Mouse (Mus musculus) ovary, adult 18-20 months (tissue): ENCODE measurements at regions not wholly inside any gene's neighbourhood (a gene's known extent, or its start where the extent isn't known, plus 50 kb on each side); places are given as distances from the start of the nearest gene placed in this dataset.
"Not testable (repeated sequence)": the region's sequence is repeated elsewhere in the genome, so short reads cannot be mapped to it uniquely, and the experiment has no call there.

Experiments
- DNase-seq: peaks from one replicate; pipeline ENCODE4 v3.0.0; 2022; ENCODE audit warnings: low spot score, mixed read lengths

DNA sequence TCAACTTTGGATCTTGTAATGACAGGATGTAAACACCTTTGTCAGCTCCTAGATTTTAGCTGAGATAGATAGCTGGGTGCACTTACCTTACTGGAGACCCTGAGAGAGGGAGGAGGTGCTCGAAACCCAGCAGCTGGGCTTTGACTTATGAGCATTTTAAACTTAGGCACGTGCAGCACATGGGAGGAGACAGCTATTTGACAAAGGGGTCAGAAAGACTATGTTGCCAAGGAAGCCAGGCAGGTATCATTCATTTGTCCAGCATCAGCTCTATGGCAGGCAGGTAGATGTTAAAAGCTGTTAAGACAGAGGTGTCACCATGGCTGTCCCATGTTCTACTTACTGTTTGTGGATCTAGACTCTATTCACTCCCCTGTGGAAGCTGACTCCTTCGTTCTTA is 120.0 kb upstream of the Tet2 start:
- DNase-seq: no peak

DNA sequence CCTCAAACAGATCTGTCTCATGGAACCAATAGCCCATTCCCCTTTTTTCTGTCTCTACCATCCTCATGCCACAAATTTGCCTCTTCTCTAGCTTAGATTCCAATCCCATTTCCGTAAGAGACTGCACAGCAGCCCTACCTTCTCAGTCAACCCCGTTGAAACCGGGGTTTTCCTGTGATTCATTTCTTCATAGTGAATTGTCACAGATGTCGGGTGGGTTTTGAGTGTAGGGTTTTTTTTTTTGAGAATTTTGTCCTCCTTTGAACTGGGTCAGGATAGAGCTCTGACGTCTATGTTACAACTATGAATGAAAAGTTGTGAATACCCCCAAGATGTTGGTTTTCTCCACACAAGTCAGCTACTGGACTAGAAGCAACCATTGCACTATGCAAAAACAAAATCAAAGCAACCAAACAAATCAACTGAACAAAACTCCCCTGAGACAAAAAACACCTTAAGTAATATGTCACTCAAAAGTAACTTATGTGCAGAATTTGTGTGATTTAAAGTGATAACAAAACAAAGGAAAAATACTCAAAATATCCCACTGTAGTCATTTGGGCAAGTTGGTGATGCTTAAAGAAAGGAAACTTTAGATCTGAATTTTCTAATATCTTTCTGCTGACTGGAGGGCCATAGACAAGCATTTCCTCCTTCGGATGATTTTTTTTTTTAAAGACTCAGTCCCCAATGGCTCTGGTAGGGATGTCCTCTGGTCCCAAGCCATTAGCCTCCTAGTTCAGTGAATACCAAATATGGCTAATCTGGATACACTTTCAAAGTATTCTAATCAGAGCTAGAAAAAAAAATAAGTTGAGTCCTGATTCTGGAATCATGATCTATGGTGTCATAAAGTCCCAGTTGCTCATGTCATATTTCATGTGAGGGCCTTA is 120.7 kb upstream of the Tet2 start:
- no peak for DNase-seq

DNA sequence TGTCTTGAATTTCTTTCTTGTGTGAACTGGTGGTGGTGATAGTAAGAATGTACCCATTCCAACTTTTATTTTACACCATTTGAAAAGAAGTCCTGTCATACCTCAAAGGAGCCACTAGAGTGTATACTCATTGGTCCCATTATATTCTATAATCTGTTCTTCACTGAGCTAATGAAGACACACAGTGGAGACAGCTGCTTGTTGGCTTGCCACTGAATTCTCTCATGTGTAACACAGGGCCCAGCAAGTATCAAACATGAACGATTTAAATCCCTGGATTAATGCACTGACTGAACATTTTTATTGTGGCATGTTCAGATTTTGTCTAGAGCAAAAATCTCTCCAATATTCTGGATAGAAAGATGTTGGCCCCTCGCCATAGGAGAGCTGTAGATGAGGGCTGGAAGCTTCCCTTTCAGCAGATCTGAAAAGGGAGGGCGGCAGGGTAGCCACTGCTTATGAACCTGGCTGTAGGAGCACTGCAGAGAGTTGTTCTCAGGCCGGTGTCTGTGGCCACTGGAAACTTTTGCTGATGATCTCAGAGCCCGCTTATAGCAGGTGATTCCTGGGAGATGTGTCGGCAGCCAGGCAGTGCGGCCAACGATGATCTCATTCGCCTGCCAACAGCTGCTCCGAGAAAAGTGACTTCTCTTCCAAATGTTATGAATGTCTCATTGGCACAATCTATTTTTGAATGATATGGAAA is 128.0 kb upstream of the Tet2 start:
- no peak for DNase-seq

DNA sequence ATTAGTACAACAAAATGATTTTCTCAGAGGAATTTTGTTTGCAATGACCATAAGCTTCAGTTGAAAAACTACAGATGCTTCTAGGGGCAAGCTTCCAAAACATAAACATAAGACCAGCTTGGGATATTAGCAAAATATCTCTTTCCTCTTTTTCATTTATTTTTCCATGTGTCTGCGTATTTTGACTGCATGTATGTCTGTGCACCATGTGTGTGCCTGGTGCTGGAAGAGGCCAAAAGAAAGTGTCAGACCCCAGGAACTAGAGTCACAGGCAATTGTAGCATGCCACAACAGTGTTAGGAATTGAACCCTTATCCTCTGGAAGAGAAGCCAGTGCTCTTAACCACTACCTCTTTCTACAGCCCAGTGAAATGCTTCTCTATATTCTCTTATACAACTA is 133.0 kb upstream of the Tet2 start:
- DNase-seq: no peak

DNA sequence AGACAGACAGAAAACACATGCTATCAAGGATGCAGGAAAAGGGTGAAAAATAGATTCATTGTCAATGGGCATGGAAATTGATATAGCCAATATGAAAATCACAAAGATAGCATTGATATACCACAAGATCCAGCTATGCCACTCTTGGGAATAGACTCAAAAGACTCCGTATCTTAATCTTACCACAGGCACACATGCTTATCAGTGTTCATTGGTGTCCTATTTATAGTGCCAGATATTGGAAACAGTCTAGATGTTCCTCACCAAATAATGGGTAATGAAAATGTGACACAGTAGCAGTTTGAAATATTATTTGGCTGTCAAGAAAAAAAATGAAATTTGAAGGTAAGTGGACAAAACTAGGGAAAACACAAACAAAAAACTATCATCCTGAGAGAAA is 135.0 kb upstream of the Tet2 start:
- no peak for DNase-seq

DNA sequence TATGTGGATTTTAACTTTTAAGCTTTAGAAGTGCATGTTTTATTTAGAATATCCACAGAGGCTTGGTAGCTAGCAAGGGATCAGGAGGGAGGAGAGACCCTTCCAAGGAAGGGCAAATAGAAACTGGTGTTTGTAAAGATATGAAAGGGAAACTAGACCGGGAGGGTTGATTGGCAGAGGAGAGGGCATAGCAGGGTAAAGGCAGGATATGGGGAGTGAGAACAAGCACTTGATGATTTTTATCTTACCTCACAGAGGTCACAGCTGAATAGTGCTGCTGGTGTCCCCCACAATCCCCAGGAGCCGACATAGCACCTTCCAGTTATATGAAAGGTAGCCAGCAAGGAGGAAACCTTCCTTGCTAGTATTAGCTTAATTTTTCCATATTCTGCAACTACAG is 135.4 kb upstream of the Tet2 start:
- no peak for DNase-seq

DNA sequence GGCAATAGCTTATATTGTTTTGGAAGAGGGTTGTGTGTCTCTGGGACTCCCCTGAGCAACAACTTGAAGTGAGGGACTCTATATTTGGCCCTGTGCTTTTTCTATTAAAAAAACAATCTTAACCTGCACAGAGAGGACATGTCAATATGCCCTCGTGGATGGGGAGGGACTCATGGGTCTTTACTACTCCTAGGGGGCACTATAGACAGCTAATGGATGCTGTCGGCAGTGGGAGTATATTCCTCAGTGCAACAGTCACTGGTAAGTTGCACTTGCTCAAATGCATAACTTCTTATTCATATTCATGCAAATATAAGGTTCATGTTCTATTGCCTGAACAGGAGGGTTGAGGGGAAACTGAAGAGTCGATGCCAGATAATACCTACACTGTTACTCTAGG is 135.9 kb upstream of the Tet2 start:
- DNase-seq: no peak

DNA sequence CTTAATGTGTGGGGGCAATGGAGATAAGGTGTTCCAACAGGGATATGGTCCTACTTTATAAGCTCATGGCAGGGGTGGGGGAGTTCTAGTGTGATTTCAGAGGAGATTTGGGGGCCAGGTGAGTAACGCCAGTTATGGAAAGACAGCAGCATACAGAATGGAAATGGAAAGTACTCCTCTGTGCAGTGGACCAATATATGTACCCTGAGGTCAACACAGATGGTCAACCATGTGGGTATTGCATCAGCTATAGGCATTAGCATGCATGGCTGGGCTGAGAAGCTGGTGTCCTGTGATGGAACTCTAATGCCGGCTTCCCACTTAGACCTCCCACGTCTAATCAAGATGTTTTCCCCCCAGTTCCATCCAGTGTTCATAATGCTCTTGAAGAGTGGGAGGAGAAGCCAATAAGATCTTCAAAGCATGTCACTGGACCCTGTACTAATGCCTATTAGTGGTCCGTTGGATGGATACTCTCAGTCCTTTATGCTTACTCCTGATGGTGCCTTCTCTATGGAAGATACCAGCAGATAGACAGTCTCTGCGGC is 139.3 kb upstream of the Tet2 start:
- DNase-seq: no peak

DNA sequence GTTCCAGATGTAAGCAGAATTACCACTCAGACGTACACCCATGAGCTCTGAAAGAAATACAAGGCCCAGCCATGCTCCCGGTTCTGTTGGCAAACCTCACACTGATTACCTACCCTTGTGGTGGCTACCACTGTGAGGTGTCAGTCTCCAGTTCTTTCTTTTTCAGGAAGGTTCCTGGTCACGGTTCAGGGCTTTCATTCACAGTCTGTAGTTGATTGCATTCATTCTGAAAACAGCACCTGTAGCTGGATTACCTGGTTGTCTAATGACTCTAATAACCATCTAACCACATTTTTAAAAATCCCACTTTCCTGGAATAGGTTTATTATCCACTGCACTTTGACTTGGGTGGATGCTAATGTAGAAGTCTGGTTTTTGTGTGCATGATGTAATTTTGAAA is 139.8 kb upstream of the Tet2 start:
- DNase-seq: no peak

DNA sequence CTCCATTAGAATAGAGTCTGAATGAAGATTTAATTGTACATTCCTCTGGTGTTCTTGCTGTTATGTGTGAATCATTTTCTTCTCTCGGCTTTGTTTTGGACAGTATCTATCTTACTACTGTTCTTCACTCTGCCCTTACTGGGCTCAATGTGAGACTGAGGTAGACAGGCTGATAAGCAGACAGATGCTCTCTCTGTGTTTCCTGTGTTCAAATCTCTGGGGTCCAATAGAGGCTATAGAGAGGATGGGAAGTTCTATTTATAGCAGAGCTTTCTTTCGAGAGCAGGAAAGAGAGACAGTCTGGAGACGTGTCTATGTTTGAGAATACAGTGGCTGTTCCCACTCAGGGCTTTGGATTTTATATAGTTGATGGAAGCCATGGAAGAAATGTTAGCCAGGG is 140.5 kb upstream of the Tet2 start:
- DNase-seq: no peak

DNA sequence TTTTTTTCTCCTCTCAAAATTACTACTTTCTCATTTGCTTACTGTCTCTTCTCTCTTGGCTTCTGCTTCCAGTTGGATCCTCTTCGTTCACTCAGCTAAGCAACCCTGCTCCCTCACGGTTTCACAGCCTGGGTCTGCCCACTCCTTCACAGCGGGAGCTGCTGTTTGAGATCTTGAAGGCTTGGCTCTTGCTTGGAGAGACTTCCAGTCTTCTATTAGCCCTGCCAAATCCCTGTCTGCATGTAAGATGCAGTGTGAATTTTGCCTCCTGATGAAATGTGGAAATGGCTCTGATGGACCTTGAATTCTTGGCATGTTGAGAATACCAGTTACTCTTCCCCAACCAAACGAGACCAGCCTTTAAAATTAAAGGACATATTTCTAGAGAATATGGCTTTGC is 149.1 kb upstream of the Tet2 start:
- no peak for DNase-seq

DNA sequence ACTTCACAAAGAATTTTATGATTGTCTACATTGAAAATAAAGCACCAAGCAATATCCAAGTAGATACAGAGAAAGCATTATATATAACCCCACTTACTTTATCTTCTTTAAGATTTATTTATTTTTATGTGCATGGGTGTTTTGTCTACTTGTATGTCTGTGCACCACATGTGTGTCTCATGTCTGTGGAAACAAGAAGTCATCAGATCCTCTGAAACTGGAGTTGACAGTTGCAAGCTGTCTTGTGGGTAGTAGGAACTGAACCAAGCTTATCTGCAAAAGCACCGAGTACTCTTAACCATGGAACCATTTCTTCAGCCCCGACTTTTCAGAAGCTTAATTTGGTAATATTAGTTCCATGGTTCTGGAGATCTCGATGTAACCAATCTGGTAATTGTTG is 151.2 kb upstream of the Tet2 start:
- DNase-seq: no peak

DNA sequence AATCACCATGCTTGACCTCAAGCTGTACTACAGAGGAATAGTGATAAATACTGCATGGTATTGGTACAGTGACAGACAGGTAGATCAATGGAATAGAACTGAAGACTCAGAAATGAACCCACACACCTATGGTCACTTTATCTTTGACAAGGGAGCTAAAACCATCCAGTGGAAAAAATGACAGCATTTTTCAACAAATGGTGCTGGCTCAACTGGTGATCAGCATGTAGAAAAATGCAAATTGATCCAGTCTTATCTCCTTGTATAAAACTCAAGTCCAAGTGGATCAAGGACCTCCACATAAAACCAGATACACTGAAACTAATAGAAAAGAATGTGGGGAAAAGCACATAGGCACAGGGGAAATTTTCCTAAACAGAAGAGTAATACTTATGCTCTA is 159.9 kb upstream of the Tet2 start:
- not testable (repeated sequence) for DNase-seq

DNA sequence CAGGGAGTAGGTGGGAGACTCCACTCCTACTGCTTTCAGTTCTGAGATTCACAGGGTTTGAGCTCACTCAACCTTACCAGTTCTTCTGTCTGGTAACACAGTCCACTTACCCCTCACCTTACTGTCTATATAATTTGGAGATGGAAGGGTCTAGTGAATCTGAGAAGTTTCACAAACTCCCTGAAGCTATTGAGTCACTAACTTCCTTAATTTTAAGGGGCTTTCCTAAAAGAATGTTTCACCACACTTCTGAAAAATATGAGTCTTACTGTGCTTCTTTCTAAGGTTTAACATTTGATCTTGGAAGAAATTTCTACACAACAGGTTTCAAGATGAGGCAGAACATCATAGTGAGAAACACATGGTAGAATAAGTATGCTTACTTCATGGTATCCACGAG is 166.6 kb upstream of the Tet2 start:
- DNase-seq: no peak

DNA sequence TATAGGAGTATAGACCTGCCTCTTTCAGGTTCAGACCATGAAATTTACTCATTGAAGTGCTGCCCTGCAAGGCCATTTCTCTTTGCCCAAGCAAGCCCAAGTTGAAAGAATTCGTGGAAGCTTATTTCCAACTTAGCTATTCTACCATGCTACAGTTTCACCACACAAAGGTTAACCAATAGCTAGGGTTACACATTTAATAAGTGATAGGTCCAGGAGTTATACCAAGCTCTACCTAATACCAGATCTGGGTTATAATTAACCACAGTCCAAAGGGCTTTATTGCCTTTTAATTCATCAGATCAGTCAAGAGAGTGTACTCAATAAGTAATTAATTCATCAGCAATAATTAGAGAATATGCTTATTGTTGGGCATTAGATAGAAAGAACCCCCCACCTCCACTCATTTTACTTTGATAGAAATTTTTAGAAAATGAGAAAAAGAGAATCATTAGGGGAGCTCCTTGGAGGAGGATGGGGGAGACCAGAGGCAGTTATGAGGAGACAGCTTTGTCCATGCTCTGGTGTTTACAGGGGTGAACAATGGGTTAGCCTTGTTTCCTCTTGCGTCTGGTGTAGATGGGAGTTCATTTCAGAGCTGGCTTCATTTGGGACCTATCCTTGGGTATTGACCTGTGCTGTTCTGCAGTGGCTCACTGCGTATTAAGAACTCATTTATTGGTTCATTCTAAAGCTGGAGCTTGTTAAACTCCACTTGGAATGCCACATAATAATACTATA is 177.8 kb upstream of the Tet2 start:
- no peak for DNase-seq

DNA sequence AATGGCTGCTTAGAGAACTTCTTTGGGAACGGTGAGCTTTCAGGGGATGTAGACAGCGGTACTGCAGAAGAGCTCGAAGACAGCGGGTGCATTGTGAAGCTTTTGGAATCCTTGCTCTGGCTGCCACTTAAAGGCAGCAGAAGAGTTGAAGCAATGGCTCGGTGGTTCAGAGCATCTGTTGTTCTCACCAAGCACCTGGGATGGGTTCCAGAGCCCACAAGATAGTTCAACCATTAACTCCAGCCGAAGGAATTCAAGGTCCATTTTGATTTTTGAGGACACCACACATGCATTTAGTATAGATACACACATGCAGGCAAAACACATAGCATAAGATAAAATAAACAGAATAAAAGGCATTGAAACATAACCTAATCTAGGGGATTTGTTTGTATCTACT is 181.9 kb upstream of the Tet2 start:
- DNase-seq: no peak

DNA sequence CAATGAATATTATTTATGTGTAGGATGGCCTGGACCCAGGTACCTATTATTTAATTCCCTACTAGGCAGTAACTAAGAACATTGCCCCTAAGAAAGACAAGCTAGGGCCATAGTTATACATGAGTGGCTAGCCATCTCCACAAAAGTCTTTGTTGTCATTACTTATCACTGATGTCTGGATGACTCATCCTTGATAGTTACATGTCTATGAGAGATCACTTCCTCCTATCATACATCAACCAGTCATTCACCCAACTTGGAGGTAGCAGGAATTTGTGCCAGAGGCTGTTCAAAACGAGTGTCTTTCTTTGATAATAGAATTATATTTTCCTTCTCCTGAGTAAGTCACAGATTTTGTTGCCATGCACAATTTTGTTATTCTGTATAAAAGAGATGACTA is 190.7 kb upstream of the Tet2 start:
- DNase-seq: no peak

DNA sequence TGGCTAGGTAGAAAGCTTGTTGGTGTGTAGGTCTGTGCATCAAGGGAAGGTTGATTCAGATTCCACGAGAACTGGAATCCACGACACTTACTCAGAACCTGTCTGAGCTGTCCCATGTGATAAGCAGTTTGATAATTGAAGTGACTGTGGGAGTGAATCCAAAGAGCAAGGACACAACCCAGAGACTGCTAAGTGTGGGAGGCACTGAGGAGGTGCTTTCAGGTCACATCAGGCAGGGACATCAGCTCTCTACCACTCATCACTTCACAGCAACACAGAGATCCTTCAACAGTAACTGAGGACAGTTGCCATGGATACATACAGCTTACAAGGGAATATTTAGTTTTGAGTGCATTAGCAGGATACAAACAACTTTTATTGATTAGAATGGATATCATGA is 194.0 kb upstream of the Tet2 start:
- DNase-seq: no peak

DNA sequence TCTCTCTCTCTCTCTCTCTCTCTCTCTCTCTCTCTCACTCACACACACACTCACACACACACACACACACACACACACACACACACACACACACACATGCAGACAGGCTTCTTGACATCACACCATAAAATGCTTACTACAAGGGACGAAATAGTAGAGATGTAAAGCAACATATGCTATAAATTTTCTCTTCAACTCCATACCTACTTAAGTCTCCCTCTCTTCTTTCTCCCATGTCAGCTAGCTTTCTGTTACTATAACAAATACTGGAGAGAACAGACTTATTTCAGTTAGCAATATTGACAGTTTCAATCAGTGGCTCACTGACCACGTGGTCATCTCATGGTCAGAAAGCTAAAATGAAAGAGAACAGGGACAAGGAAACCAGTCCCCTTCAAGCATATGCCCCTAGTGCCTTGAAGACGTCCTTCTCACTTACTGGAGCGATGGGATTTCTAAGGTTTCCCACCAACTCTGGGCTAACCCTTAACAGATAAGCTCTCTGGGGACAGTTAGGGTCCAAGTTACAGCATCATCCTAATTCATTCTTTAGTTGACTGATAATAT is 199.7 kb upstream of the Tet2 start:
- DNase-seq: no peak

DNA sequence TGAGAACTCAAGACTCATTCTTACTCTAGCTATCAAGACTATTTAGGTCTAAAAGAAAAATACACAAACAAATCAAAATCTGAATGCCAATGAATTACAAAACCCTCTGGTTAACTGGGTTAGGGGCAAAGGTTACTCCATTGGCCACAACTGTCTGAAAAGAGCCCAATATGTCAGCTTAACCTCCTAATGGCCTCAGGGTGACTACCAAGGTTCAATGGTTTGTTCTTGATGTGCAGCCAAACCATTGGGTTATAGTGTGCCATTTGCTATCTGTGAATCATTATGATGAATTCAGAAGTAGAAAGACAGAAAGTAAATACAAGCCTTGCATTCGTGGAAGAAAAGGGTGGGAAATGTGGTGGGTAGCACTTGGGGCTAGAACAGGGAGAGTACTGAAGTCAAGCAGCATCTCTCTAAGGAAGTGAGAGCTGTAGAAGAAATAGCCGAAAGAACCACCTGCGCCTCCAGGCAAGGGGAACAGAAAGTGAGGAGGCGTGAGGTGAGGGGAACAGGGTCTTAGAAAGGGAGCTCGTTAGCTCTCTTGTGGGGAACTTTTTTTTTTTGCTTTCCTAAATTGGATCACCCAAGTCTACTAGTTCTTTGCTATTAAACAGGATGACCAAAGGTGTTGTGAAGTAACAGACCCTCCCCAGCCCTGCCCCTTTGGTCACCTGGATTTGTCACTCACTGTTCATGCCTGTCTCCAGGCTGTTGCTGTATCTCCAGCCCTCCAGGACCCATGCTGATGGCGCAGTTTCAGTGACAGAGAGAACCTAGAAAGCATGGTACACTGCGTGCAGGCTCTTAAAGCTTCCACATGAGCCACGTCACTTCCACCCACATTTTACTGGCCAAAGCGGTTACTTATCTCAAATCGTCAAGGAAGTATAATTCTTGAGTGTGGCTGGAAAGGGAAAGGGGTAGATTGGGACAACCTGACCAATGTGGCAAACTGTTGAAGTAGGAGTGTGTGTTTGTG is 204.1 kb upstream of the Tet2 start:
- DNase-seq: no peak

DNA sequence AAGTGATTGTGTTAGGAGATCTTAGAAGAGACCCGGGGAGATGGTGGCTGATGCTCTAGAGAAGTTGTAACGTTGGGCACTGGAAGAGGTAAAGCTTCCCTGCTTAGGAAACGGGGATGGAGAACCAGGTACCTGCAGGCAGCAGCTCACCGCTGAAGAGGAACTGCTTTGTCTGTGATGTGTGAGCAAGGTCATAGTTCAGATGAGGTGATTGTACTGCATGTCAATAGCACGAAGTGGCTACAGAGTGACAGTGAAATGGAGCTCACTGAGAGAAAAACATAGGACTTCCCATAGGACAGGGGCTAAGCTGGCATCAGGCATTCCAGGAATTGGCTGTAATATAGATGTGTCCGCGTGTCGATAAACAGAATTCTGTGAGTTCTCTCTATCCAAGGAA is 205.1 kb upstream of the Tet2 start:
- DNase-seq: no peak
